Mouse (Mus musculus) MEL (cell line): Measurements from ENCODE around the gene Layn. TPM values are rescaled to one million over a fixed set of nuclear protein-coding genes. Genes with fewer than 3 reads are reported as not detected.

ENCODE experiments used
- DNase-seq: peaks from one replicate; pipeline ENCODE4 v3.0.0; 2011; ENCODE audit warnings: low read depth, low spot score
- H3K27ac ChIP-seq: 2 replicates; pipeline ENCODE4 v1.5.1; 2012; ENCODE audit warnings: low read depth, mild to moderate bottlenecking, control low read depth, low read length, moderate library complexity; ENCODE audit not compliant: control insufficient read depth
- H3K27me3 ChIP-seq, 2 experiments: fragments of 150-350 bp in 1 of 2; sonication (generic) in 1 of 2; 2 replicates each; pipeline ENCODE4 v1.6.1; 2012; ENCODE audit warnings: low read length in 2 of 2, mild to moderate bottlenecking in 2 of 2, improper control_type of control experiment in 1 of 2, moderate library complexity in 1 of 2; ENCODE audit not compliant: insufficient read depth in 2 of 2, control insufficient read depth in 1 of 2
- H3K36me3 ChIP-seq, 2 experiments: 2 replicates each; pipeline ENCODE4 v1.6.1; 2012 to 2014; ENCODE audit warnings: low read length in 2 of 2, improper control_type of control experiment in 1 of 2, inconsistent platforms in 1 of 2, mild to moderate bottlenecking in 1 of 2; ENCODE audit not compliant: insufficient read depth in 2 of 2, control insufficient read depth in 1 of 2
- H3K4me1 ChIP-seq, 2 experiments: fragments of 150-350 bp in 1 of 2; sonication (generic) in 1 of 2; 2 replicates each; pipeline ENCODE4 v1.6.1; 2012; ENCODE audit warnings: low read length in 2 of 2, improper control_type of control experiment in 1 of 2, mild to moderate bottlenecking in 1 of 2; ENCODE audit not compliant: insufficient read depth in 2 of 2, control insufficient read depth in 1 of 2
- H3K4me3 ChIP-seq, 2 experiments: fragments of 150-350 bp in 1 of 2; sonication (generic) in 1 of 2; 2 replicates each; pipeline ENCODE4 v1.5.1; 2012; ENCODE audit warnings: low read depth in 2 of 2, low read length in 2 of 2, mild to moderate bottlenecking in 2 of 2, moderate library complexity in 2 of 2, control low read depth in 1 of 2, improper control_type of control experiment in 1 of 2; ENCODE audit not compliant: control insufficient read depth in 1 of 2, insufficient read depth in 1 of 2
- H3K79me2 ChIP-seq: 2 replicates; pipeline ENCODE4 v1.6.1; 2012; ENCODE audit warnings: mild to moderate bottlenecking, low read length, moderate library complexity; ENCODE audit not compliant: control insufficient read depth, poor library complexity, insufficient read depth
- H3K9ac ChIP-seq: 2 replicates; pipeline ENCODE4 v1.6.1; 2012; ENCODE audit warnings: low read depth, mild to moderate bottlenecking, control low read depth, low read length, moderate library complexity; ENCODE audit not compliant: control insufficient read depth, poor library complexity, severe bottlenecking
- H3K9me3 ChIP-seq: fragments of 150-350 bp; sonication (generic); replicated peaks from 2 replicates; pipeline ENCODE4 v1.6.1; 2012; ENCODE audit warnings: mild to moderate bottlenecking, low read length, improper control_type of control experiment, moderate library complexity; ENCODE audit not compliant: insufficient read depth
- CHD1 ChIP-seq: IDR thresholded peaks from 2 replicates; pipeline ENCODE4 v1.6.1; 2012; ENCODE audit warnings: low read depth, mild to moderate bottlenecking, inconsistent platforms, low read length, improper control_type of control experiment
- CTCF ChIP-seq, 3 experiments: IDR thresholded peaks in 2 of 3; conservative IDR thresholded peaks in 1 of 3; 2 replicates each; pipeline ENCODE4 v1.5.1; 2011 to 2012; ENCODE audit warnings: low read length in 3 of 3, low read depth in 2 of 3, mild to moderate bottlenecking in 2 of 3, improper control_type of control experiment in 1 of 3, inconsistent platforms in 1 of 3, mixed read lengths in 1 of 3, moderate library complexity in 1 of 3; ENCODE audit not compliant: control insufficient read depth in 1 of 3, insufficient read depth in 1 of 3, poor library complexity in 1 of 3, severe bottlenecking in 1 of 3
- ELF1 ChIP-seq: IDR thresholded peaks from 2 replicates; pipeline ENCODE4 v1.6.1; 2014; ENCODE audit warnings: low read depth, mild to moderate bottlenecking, inconsistent platforms, low read length, improper control_type of control experiment, moderate library complexity
- ETS1 ChIP-seq: IDR thresholded peaks from 2 replicates; pipeline ENCODE4 v1.6.1; 2012; ENCODE audit warnings: low read depth, mild to moderate bottlenecking, inconsistent platforms, low read length, improper control_type of control experiment, moderate library complexity
- GABPA ChIP-seq: IDR thresholded peaks from 2 replicates; pipeline ENCODE4 v1.6.1; 2012; ENCODE audit warnings: low read depth, mild to moderate bottlenecking, inconsistent platforms, low read length, improper control_type of control experiment, moderate library complexity
- GATA1 ChIP-seq: IDR thresholded peaks from 2 replicates; pipeline ENCODE4 v1.6.1; 2011; ENCODE audit warnings: low read depth, low read length, improper control_type of control experiment
- HCFC1 ChIP-seq: IDR thresholded peaks from 2 replicates; pipeline ENCODE4 v1.6.1; 2012; ENCODE audit warnings: low read depth, mild to moderate bottlenecking, inconsistent platforms, low read length, improper control_type of control experiment, moderate library complexity
- JUND ChIP-seq: IDR thresholded peaks from 2 replicates; pipeline ENCODE4 v1.6.1; 2011; ENCODE audit warnings: low read depth, mild to moderate bottlenecking, improper control_type of control experiment, low read length
- KAT2A ChIP-seq: conservative IDR thresholded peaks from 2 replicates; pipeline ENCODE4 v1.6.1; 2012; ENCODE audit warnings: low read depth, low read length, improper control_type of control experiment, inconsistent platforms
- MAX ChIP-seq: IDR thresholded peaks from 2 replicates; pipeline ENCODE4 v1.6.1; 2011; ENCODE audit warnings: low read length, improper control_type of control experiment
- MAZ ChIP-seq: IDR thresholded peaks from 2 replicates; pipeline ENCODE4 v1.6.1; 2012; ENCODE audit warnings: low read depth, mild to moderate bottlenecking, inconsistent platforms, low read length, improper control_type of control experiment
- MYB ChIP-seq: IDR thresholded peaks from 2 replicates; pipeline ENCODE4 v1.6.1; 2011; ENCODE audit warnings: mild to moderate bottlenecking, low read depth, low read length, improper control_type of control experiment
- MYC ChIP-seq: IDR thresholded peaks from 2 replicates; pipeline ENCODE4 v1.6.1; 2011; ENCODE audit warnings: low read depth, mild to moderate bottlenecking, low read length, improper control_type of control experiment, moderate library complexity
- NELFE ChIP-seq: IDR thresholded peaks from 2 replicates; pipeline ENCODE4 v1.6.1; 2011; ENCODE audit warnings: low read depth, low read length, improper control_type of control experiment
- NRF1 ChIP-seq: IDR thresholded peaks from 2 replicates; pipeline ENCODE4 v1.6.1; 2014; ENCODE audit warnings: low read depth, mild to moderate bottlenecking, inconsistent platforms, low read length, improper control_type of control experiment, moderate library complexity; ENCODE audit not compliant: poor library complexity, insufficient read depth, severe bottlenecking
- RCOR1 ChIP-seq: IDR thresholded peaks from 2 replicates; pipeline ENCODE4 v1.6.1; 2012; ENCODE audit warnings: low read depth, mild to moderate bottlenecking, inconsistent platforms, low read length, improper control_type of control experiment
- SIN3A ChIP-seq: IDR thresholded peaks from 2 replicates; pipeline ENCODE4 v1.6.1; 2012; ENCODE audit warnings: low read length, improper control_type of control experiment, inconsistent platforms
- TBP ChIP-seq: IDR thresholded peaks from 2 replicates; pipeline ENCODE4 v1.8.0; 2011; ENCODE audit warnings: low read depth, low read length, improper control_type of control experiment
- UBTF ChIP-seq: IDR thresholded peaks from 2 replicates; pipeline ENCODE4 v1.6.1; 2012; ENCODE audit warnings: low read depth, mild to moderate bottlenecking, inconsistent platforms, low read length, improper control_type of control experiment, moderate library complexity, borderline replicate concordance; ENCODE audit not compliant: insufficient read depth
- ZC3H11A ChIP-seq: IDR thresholded peaks from 2 replicates; pipeline ENCODE4 v1.6.1; 2012; ENCODE audit warnings: low read depth, mild to moderate bottlenecking, inconsistent platforms, low read length, improper control_type of control experiment
- ZKSCAN1 ChIP-seq: IDR thresholded peaks from 2 replicates; pipeline ENCODE4 v1.6.1; 2012; ENCODE audit warnings: low read depth, mild to moderate bottlenecking, inconsistent platforms, low read length, improper control_type of control experiment, moderate library complexity
- ZMIZ1 ChIP-seq: IDR thresholded peaks from 2 replicates; pipeline ENCODE4 v1.6.1; 2012; ENCODE audit warnings: low read depth, mild to moderate bottlenecking, inconsistent platforms, low read length, improper control_type of control experiment, moderate library complexity
- polyA plus RNA-seq, 2 experiments: library from polyadenylated mRNA; stranded (reverse) in 1 of 2; unstranded in 1 of 2; fragments of >175 nt in 1 of 2; fragments of >200 nt in 1 of 2; gene quantifications; 2 replicates each; pipeline versions ENCODE4 v1.2.1 to v1.2.4; 2012; ENCODE audit warnings: low replicate concordance in 2 of 2, low read depth in 1 of 2; ENCODE audit not compliant: insufficient read length in 2 of 2, insufficient read depth in 1 of 2, missing spikeins in 1 of 2
- total RNA-seq: library from RNA; depleted of rRNA; stranded (reverse); fragments of 300-350 nt; gene quantifications from 2 replicates; pipeline ENCODE4 v1.2.3, GENCODE M21; 2012; rRNA removed

Layn gene
- total RNA-seq (not detected in 2 replicates), polyA plus RNA-seq (not detected)

DNA sequence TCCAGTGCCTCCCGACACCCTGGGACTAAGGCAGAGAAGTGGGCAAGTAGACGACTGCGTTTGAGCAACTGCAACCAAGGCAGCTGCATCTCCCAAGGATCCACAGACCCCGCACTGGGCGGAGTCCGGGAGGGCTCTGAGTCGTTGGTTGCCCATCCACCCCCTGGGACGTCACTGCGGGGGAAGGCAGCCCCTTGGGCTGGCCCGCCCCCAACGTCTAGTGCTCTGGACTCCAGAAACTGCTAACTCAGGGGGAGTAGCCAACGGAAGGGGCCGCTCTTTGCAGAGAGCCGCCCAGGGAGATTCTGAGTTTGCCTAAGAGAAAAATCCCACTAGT, at the start of gene Layn:
Layn (minus strand) TSS at position 116 of the 337 bp plus-strand sequence.
- H3K9ac ChIP-seq, result no peak within 1 kb of the TSS
- no peaks in the 10 kb centered on the region; a peak in 1 of 4 replicates for H3K4me1 ChIP-seq
- no peak within 1 kb of the TSS for H3K27ac ChIP-seq
- H3K9me3 ChIP-seq, result no peaks in the 10 kb centered on the region
- no peak within 1 kb of the TSS for H3K4me3 ChIP-seq
- no peaks in the 10 kb centered on the region for H3K79me2 ChIP-seq
- TF ChIP-seq TBP, result no peak
- TF ChIP-seq CTCF (IDR thresholded peaks at IDR 0.05 in 2 of 3, conservative IDR thresholded peaks at IDR 0.05 in 1 of 3; ENCODE audit: control insufficient read depth in 1 of 3, insufficient read depth in 1 of 3, low read depth in 2 of 3, low read length in 3 of 3, poor library complexity in 1 of 3, severe bottlenecking in 1 of 3), result no peak
- no peak for TF ChIP-seq UBTF
- TF ChIP-seq ZC3H11A, result no peak
- no peak for TF ChIP-seq CHD1
- no peak for TF ChIP-seq HCFC1
- TF ChIP-seq SIN3A, result no peak
- TF ChIP-seq MYC, result no peak
- TF ChIP-seq ETS1, result no peak
- TF ChIP-seq MYB, result no peak
- no peak for TF ChIP-seq ZMIZ1
- TF ChIP-seq, all 39 proteins: peak for 0
- Histone ChIP-seq H3K36me3 (no peaks in the 10 kb centered on the region), H3K27me3 (peaks cover 2 to 4% of the 10 kb centered on the region in 2 experiments; a peak in 1 of 4 replicates)
- DNase-seq, result no peak

DNA sequence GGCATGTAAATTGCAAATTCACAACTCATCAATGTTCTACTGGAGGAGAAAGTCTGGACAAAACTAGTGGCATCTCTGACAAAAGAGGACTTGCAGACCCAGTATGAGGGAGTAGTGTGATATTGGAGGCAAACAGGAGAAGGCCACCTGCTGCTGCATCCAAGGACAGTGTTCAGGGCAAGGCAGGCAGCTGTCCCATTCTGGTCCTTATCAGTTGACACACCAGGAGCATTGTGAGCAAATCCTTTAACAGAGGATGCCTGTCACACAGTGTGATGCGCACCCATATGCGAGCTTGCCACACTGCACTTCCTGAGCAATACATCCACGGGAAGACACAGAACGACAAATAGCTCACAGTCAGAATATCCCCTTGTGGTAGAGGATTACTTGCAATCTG, 37.9 kb upstream of the Layn start:
- peaks cover 9% of the 10 kb centered on the region in 2 experiments; a peak in 3 of 4 replicates for H3K27me3 ChIP-seq
- H3K4me1 ChIP-seq, result no peaks in the 10 kb centered on the region
- DNase-seq, result no peak
- H3K9me3 ChIP-seq, result no peaks in the 10 kb centered on the region
- no peaks in the 10 kb centered on the region for H3K79me2 ChIP-seq
- no peak overlapping the region for H3K4me3 ChIP-seq
- H3K36me3 ChIP-seq, result no peaks in the 10 kb centered on the region
- no peak overlapping the region for H3K9ac ChIP-seq
- TF ChIP-seq NRF1, result no peak
- no peak for TF ChIP-seq JUND
- no peak for TF ChIP-seq ELF1
- no peak for TF ChIP-seq MAZ
- TF ChIP-seq ZKSCAN1, result no peak
- TF ChIP-seq KAT2A, result no peak
- TF ChIP-seq GABPA, result no peak
- no peak for TF ChIP-seq GATA1
- TF ChIP-seq MYB, result no peak
- TF ChIP-seq TBP, result no peak
- no peak for TF ChIP-seq HCFC1
- no peak for TF ChIP-seq RCOR1
- TF ChIP-seq NELFE, result no peak
- TF ChIP-seq ETS1, result no peak
- TF ChIP-seq MAX, result no peak
- TF ChIP-seq ZC3H11A, result no peak
- no peak overlapping the region for H3K27ac ChIP-seq
